Mouse (Mus musculus) limb, embryonic 13.5 days (tissue): ENCODE data around the gene Tbl1x. TPM values are rescaled to one million over a fixed set of nuclear protein-coding genes. Genes with fewer than 3 reads are reported as not detected.

Experiments used
- ATAC-seq: fragments of 200-750 bp; cut with Nextera tagmentation; 2 replicates; pipeline ENCODE4 v1.8.0; 2017; ENCODE audit warnings: low read depth, moderate number of reproducible peaks, moderate TSS enrichment; ENCODE audit not compliant: low FRiP score
- H3K27ac ChIP-seq: fragments of 300-500 bp; sonication (generic); 2 replicates; pipeline ENCODE4 v1.5.1; 2015; ENCODE audit warnings: inconsistent platforms, mild to moderate bottlenecking, moderate library complexity
- H3K27me3 ChIP-seq: fragments of 300-500 bp; sonication (generic); 2 replicates; pipeline ENCODE4 v1.6.1; 2015; ENCODE audit warnings: mild to moderate bottlenecking, inconsistent platforms
- H3K36me3 ChIP-seq: fragments of 300-500 bp; sonication (generic); 2 replicates; pipeline ENCODE4 v1.6.1; 2015; ENCODE audit warnings: inconsistent platforms, mild to moderate bottlenecking, moderate library complexity
- H3K4me1 ChIP-seq: fragments of 300-500 bp; sonication (generic); 2 replicates; pipeline ENCODE4 v1.6.1; 2015; ENCODE audit warnings: inconsistent platforms
- H3K4me2 ChIP-seq: fragments of 300-500 bp; sonication (generic); replicated peaks from 2 replicates; pipeline ENCODE4 v1.6.1; 2015; ENCODE audit warnings: inconsistent platforms, mild to moderate bottlenecking, moderate library complexity
- H3K4me3 ChIP-seq: fragments of 300-500 bp; sonication (generic); 2 replicates; pipeline ENCODE4 v1.5.1; 2015; ENCODE audit warnings: moderate library complexity, mild to moderate bottlenecking, inconsistent platforms
- H3K9ac ChIP-seq: fragments of 300-500 bp; sonication (generic); 2 replicates; pipeline ENCODE4 v1.6.1; 2015; ENCODE audit warnings: mild to moderate bottlenecking, inconsistent platforms
- H3K9me3 ChIP-seq: fragments of 300-500 bp; sonication (generic); 2 replicates; pipeline ENCODE4 v1.6.1; 2016; ENCODE audit warnings: inconsistent platforms
- WGBS: fragments of 180-500 bp; shearing (Covaris S2); methylation state at CpG from one replicate; pipeline ENCODE4 v1.1.7; 2015; 5-methylcytosine and 5-hydroxymethylcytosine counted together
- polyA plus RNA-seq: library from polyadenylated mRNA; unstranded; fragments of >200 nt; fragmentation: Nextera tagmentation; extraction: Ambion mirVana; gene quantifications from 2 replicates; pipeline ENCODE4 v1.2.1, GENCODE M21; 2015

Gene Tbl1x
- polyA plus RNA-seq, 1 experiment from 2014 or later = 84.0 TPM

GRCm38 (mm10) chrX:77579964-77580363 lies 69.2 kb downstream of the Tbl1x start:
- H3K4me2 ChIP-seq = no peak overlapping the region
- H3K36me3 ChIP-seq = no peaks in the 10 kb centered on the region
- ATAC-seq = no peak

GRCm38 (mm10) chrX:77585974-77586373 lies 75.2 kb downstream of the Tbl1x start:
- H3K4me1 ChIP-seq = no peaks in the 10 kb centered on the region
- no peak overlapping the region for H3K4me2 ChIP-seq
- no peak overlapping the region for H3K9ac ChIP-seq
- H3K36me3 ChIP-seq = no peaks in the 10 kb centered on the region
- 95% methylated on average over 2 of the region's 2 CpGs for WGBS
- H3K27ac ChIP-seq = no peak overlapping the region
- ATAC-seq = no peak
- no peaks in the 10 kb centered on the region for H3K9me3 ChIP-seq
- H3K27me3 ChIP-seq = no peaks in the 10 kb centered on the region
- H3K4me3 ChIP-seq = no peak overlapping the region

More at GRCm38 (mm10) chrX:77579964-77580363, 69.2 kb downstream of the Tbl1x start:
- Histone ChIP-seq H3K4me1 (no peaks in the 10 kb centered on the region), H3K9ac (no peak overlapping the region), H3K9me3 (no peaks in the 10 kb centered on the region), H3K27ac (no peak overlapping the region), H3K4me3 (no peak overlapping the region), H3K27me3 (no peaks in the 10 kb centered on the region)
- 87% methylated on average over 4 of the region's 4 CpGs for WGBS

GRCm38 (mm10) chrX:77594670-77595224 lies 83.9 kb downstream of the Tbl1x start:
- Histone ChIP-seq H3K9me3 (no peaks in the 10 kb centered on the region), H3K4me3 (no peak overlapping the region), H3K4me1 (no peaks in the 10 kb centered on the region), H3K9ac (no peak overlapping the region), H3K4me2 (no peak overlapping the region), H3K27ac (no peak overlapping the region), H3K36me3 (no peaks in the 10 kb centered on the region), H3K27me3 (no peaks in the 10 kb centered on the region)
- ATAC-seq = no peak
- 71% methylated on average over 7 of the region's 7 CpGs for WGBS

- H3K9me3 ChIP-seq = no peaks in the 10 kb centered on the region
- H3K36me3 ChIP-seq = no peaks in the 10 kb centered on the region
- no peaks in the 10 kb centered on the region for H3K27me3 ChIP-seq
- H3K4me2 ChIP-seq = no peak overlapping the region
- no peak overlapping the region for H3K9ac ChIP-seq
- no peak overlapping the region for H3K4me3 ChIP-seq
- no peaks in the 10 kb centered on the region for H3K4me1 ChIP-seq
- no peak for ATAC-seq
- H3K27ac ChIP-seq = no peak overlapping the region
Observed at GRCm38 (mm10) chrX:77597674-77598073, 86.9 kb downstream of the Tbl1x start.

GRCm38 (mm10) chrX:77598736-77599135 lies 87.9 kb downstream of the Tbl1x start:
- no peak for ATAC-seq
- Histone ChIP-seq H3K27ac (no peak overlapping the region), H3K4me2 (no peak overlapping the region), H3K4me3 (no peak overlapping the region), H3K4me1 (no peaks in the 10 kb centered on the region), H3K36me3 (no peaks in the 10 kb centered on the region), H3K27me3 (no peaks in the 10 kb centered on the region), H3K9me3 (no peaks in the 10 kb centered on the region), H3K9ac (no peak overlapping the region)
- WGBS = 69% methylated on average over 2 of the region's 2 CpGs

- H3K27ac ChIP-seq = no peak overlapping the region
- H3K36me3 ChIP-seq = no peaks in the 10 kb centered on the region
- ATAC-seq = no peak
- no peaks in the 10 kb centered on the region for H3K4me1 ChIP-seq
- H3K9ac ChIP-seq = no peak overlapping the region
- H3K4me3 ChIP-seq = no peak overlapping the region
- WGBS = 87% methylated on average over 2 of the region's 2 CpGs
- no peaks in the 10 kb centered on the region for H3K27me3 ChIP-seq
- H3K4me2 ChIP-seq = no peak overlapping the region
- H3K9me3 ChIP-seq = no peaks in the 10 kb centered on the region
Observed at GRCm38 (mm10) chrX:77603496-77604258, 92.9 kb downstream of the Tbl1x start.

- no peaks in the 10 kb centered on the region for H3K36me3 ChIP-seq
- no peak overlapping the region for H3K4me2 ChIP-seq
- H3K4me1 ChIP-seq = no peaks in the 10 kb centered on the region
- no peak for ATAC-seq
- 69% methylated on average over 1 of the region's 1 CpGs for WGBS
- H3K9ac ChIP-seq = no peak overlapping the region
- no peaks in the 10 kb centered on the region for H3K9me3 ChIP-seq
- H3K27me3 ChIP-seq = no peaks in the 10 kb centered on the region
- H3K4me3 ChIP-seq = no peak overlapping the region
- no peak overlapping the region for H3K27ac ChIP-seq
Observed at GRCm38 (mm10) chrX:77607488-77607887, 96.7 kb downstream of the Tbl1x start.

GRCm38 (mm10) chrX:77608947-77609703 lies 98.3 kb downstream of the Tbl1x start:
- H3K27ac ChIP-seq = no peak overlapping the region
- H3K36me3 ChIP-seq = no peaks in the 10 kb centered on the region
- no peaks in the 10 kb centered on the region for H3K27me3 ChIP-seq
- no peak overlapping the region for H3K4me2 ChIP-seq
- H3K9ac ChIP-seq = no peak overlapping the region
- no peaks in the 10 kb centered on the region for H3K9me3 ChIP-seq
- H3K4me3 ChIP-seq = no peak overlapping the region
- ATAC-seq = no peak
- WGBS = 60% methylated on average over 2 of the region's 2 CpGs
- no peaks in the 10 kb centered on the region for H3K4me1 ChIP-seq

- no peaks in the 10 kb centered on the region for H3K36me3 ChIP-seq
- H3K27me3 ChIP-seq = no peaks in the 10 kb centered on the region
- no peak overlapping the region for H3K9ac ChIP-seq
- 77% methylated on average over 3 of the region's 3 CpGs for WGBS
- H3K4me1 ChIP-seq = peaks cover 6% of the 10 kb centered on the region; the same call in 1 of the 2 replicates
- no peak overlapping the region for H3K27ac ChIP-seq
- no peak overlapping the region for H3K4me2 ChIP-seq
- H3K9me3 ChIP-seq = no peaks in the 10 kb centered on the region
- no peak for ATAC-seq
- H3K4me3 ChIP-seq = no peak overlapping the region
Observed at GRCm38 (mm10) chrX:77611938-77612337, 101.1 kb downstream of the Tbl1x start.

GRCm38 (mm10) chrX:77613041-77613440 lies 102.2 kb downstream of the Tbl1x start:
- no peak overlapping the region for H3K27ac ChIP-seq
- no peak for ATAC-seq
- H3K4me2 ChIP-seq = no peak overlapping the region
- no peaks in the 10 kb centered on the region for H3K9me3 ChIP-seq
- no peak overlapping the region for H3K9ac ChIP-seq
- no peak overlapping the region for H3K4me3 ChIP-seq
- 96% methylated on average over 1 of the region's 1 CpGs for WGBS
- H3K4me1 ChIP-seq = peaks cover 6% of the 10 kb centered on the region; the same call in 1 of the 2 replicates
- H3K36me3 ChIP-seq = no peaks in the 10 kb centered on the region
- no peaks in the 10 kb centered on the region for H3K27me3 ChIP-seq

GRCm38 (mm10) chrX:77615735-77616293 lies 105.0 kb downstream of the Tbl1x start:
- ATAC-seq = no peak
- peaks cover 6% of the 10 kb centered on the region; the same call in 1 of the 2 replicates for H3K4me1 ChIP-seq
- H3K9me3 ChIP-seq = no peaks in the 10 kb centered on the region
- no peak overlapping the region for H3K27ac ChIP-seq
- H3K9ac ChIP-seq = no peak overlapping the region
- H3K4me2 ChIP-seq = no peak overlapping the region
- WGBS = 78% methylated on average over 4 of the region's 4 CpGs
- no peak overlapping the region for H3K4me3 ChIP-seq
- no peaks in the 10 kb centered on the region for H3K27me3 ChIP-seq
- H3K36me3 ChIP-seq = no peaks in the 10 kb centered on the region
